Mouse (Mus musculus): Measurements from ENCODE around the gene Cnnm4. TPM values are rescaled to one million over a fixed set of nuclear protein-coding genes. Genes with fewer than 3 reads are reported as not detected.

Gene Cnnm4
- polyA plus RNA-seq, 1 experiment from 2014 or later: 13.8 TPM

DNA sequence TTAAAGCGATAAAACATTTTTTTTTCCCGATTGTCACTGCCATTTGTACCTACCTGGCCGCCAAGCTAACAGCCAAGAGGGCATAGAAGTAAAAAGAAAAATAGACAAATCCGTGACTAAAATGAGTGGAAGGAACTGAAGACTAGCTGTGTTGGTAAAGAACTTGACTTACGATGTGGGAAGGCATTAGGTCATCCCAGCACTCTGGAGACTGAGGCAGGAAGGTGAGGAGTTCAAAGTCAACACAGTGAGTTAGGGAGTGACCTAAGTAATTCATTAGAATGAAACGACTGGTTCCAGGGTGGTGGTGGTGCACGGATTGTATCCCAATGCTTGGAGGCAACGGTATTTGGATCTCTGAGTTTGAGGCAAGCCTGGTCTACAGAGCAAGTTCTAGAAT, 25.9 kb upstream of the Cnnm4 start:
- Histone ChIP-seq H3K27me3 (ENCODE audit: insufficient read depth, low read length) (no peaks in the 10 kb centered on the region), H3K27ac (ENCODE audit: low read length) (peak overlapping the region; percentile 59), H3K36me3 (ENCODE audit: insufficient read depth, low read length) (no peaks in the 10 kb centered on the region), H3K9ac (replicated peaks; ENCODE audit: low read length) (peak overlapping the region; percentile 27; the same call in 1 of the 2 replicates), H3K4me3 (ENCODE audit: low read length) (peak overlapping the region; percentile 84), H3K4me1 (ENCODE audit: insufficient read depth, low read length) (peaks cover 8% of the 10 kb centered on the region), H3K9me3 (ENCODE audit: low read length) (no peaks in the 10 kb centered on the region), H3K4me2 (replicated peaks; ENCODE audit: low read depth, low read length) (peak overlapping the region; percentile 38)
- WGBS: 30% methylated on average over 8 of the region's 8 CpGs
- ATAC-seq (ENCODE audit: low FRiP score, low TSS enrichment): peak; percentile 19; the same call in 1 of the 2 replicates

DNA sequence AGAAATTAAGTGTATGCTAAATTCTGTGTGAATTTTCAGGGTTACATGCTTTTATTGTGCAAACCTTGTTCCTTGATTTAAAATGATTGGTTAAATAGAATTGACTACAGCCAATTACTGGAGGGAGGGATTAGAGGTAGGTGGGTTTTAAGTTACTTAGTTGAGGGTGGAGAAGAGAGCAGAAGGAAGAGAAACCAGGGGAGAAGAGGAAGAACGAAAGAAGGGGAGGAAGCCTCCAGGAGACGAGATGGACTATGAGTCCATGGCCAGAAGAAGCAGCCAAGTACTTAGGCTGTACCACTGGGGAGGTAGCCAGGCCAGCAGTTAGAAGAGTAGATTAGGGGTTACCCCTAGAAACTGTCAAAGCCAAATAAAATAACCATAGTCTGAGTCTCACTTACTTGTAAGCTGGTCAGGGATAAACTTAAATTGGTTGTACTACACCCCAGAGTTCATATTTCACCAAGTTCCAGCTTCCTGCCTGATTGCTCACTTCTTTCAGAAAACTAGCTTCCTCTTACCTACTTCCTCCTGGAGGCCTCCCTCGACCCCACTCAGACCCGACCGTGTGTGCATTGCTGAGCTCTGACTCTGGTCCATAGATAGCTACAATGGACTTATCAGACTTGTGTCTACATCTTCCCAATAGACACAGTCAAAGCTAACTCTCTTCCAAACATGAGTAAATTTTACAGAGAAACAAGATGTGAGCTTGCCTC, 25.2 kb upstream of the Cnnm4 start:
- no peak for ATAC-seq (ENCODE audit: low FRiP score, low TSS enrichment)
- Histone ChIP-seq H3K4me3 (ENCODE audit: low read length) (no peak overlapping the region), H3K9me3 (ENCODE audit: low read length) (no peaks in the 10 kb centered on the region), H3K27ac (ENCODE audit: low read length) (no peak overlapping the region), H3K27me3 (ENCODE audit: insufficient read depth, low read length) (no peaks in the 10 kb centered on the region), H3K4me1 (ENCODE audit: insufficient read depth, low read length) (peaks cover 8% of the 10 kb centered on the region), H3K4me2 (replicated peaks; ENCODE audit: low read depth, low read length) (no peak overlapping the region), H3K36me3 (ENCODE audit: insufficient read depth, low read length) (no peaks in the 10 kb centered on the region), H3K9ac (replicated peaks; ENCODE audit: low read length) (no peak overlapping the region)
- WGBS: 87% methylated on average over 5 of the region's 5 CpGs

- ATAC-seq (ENCODE audit: low FRiP score, low TSS enrichment): no peak
- Histone ChIP-seq H3K4me3 (ENCODE audit: low read length) (no peak overlapping the region), H3K9me3 (ENCODE audit: low read length) (no peaks in the 10 kb centered on the region), H3K27me3 (ENCODE audit: insufficient read depth, low read length) (no peaks in the 10 kb centered on the region), H3K4me1 (ENCODE audit: insufficient read depth, low read length) (peaks cover 8% of the 10 kb centered on the region), H3K9ac (replicated peaks; ENCODE audit: low read length) (no peak overlapping the region), H3K4me2 (replicated peaks; ENCODE audit: low read depth, low read length) (no peak overlapping the region), H3K36me3 (ENCODE audit: insufficient read depth, low read length) (no peaks in the 10 kb centered on the region), H3K27ac (ENCODE audit: low read length) (no peak overlapping the region)
- 89% methylated on average over 5 of the region's 5 CpGs for WGBS
Observed at GRCm38 (mm10) chr1:36446841-36447240, 24.6 kb upstream of the Cnnm4 start.

- no peak overlapping the region for H3K4me2 ChIP-seq (replicated peaks; ENCODE audit: low read depth, low read length)
- no peak for ATAC-seq (ENCODE audit: low FRiP score, low TSS enrichment)
- H3K27me3 ChIP-seq (ENCODE audit: insufficient read depth, low read length): no peaks in the 10 kb centered on the region
- peaks cover 6% of the 10 kb centered on the region; the same call in 1 of the 2 replicates for H3K4me1 ChIP-seq (ENCODE audit: insufficient read depth, low read length)
- H3K4me3 ChIP-seq (ENCODE audit: low read length): no peak overlapping the region
- WGBS: 86% methylated on average over 6 of the region's 6 CpGs
- no peak overlapping the region for H3K9ac ChIP-seq (replicated peaks; ENCODE audit: low read length)
- no peak overlapping the region for H3K27ac ChIP-seq (ENCODE audit: low read length)
- H3K9me3 ChIP-seq (ENCODE audit: low read length): 0 out of 2 replicates have a peak, but pooled peaks cover 6% of the 10 kb centered on the region
- no peaks in the 10 kb centered on the region for H3K36me3 ChIP-seq (ENCODE audit: insufficient read depth, low read length)
Observed at GRCm38 (mm10) chr1:36454055-36454815, 17.2 kb upstream of the Cnnm4 start.

GRCm38 (mm10) chr1:36457388-36458014, 13.9 kb upstream of the Cnnm4 start:
- Histone ChIP-seq H3K27me3 (ENCODE audit: insufficient read depth, low read length) (no peaks in the 10 kb centered on the region), H3K4me3 (ENCODE audit: low read length) (no peak overlapping the region), H3K4me2 (replicated peaks; ENCODE audit: low read depth, low read length) (no peak overlapping the region), H3K9me3 (ENCODE audit: low read length) (0 out of 2 replicates have a peak, but pooled peaks cover 6% of the 10 kb centered on the region), H3K4me1 (ENCODE audit: insufficient read depth, low read length) (peaks cover 6% of the 10 kb centered on the region; the same call in 1 of the 2 replicates), H3K36me3 (ENCODE audit: insufficient read depth, low read length) (no peaks in the 10 kb centered on the region), H3K9ac (replicated peaks; ENCODE audit: low read length) (no peak overlapping the region), H3K27ac (ENCODE audit: low read length) (no peak overlapping the region)
- ATAC-seq (ENCODE audit: low FRiP score, low TSS enrichment): no peak
- WGBS: 32% methylated on average over 7 of the region's 7 CpGs

DNA sequence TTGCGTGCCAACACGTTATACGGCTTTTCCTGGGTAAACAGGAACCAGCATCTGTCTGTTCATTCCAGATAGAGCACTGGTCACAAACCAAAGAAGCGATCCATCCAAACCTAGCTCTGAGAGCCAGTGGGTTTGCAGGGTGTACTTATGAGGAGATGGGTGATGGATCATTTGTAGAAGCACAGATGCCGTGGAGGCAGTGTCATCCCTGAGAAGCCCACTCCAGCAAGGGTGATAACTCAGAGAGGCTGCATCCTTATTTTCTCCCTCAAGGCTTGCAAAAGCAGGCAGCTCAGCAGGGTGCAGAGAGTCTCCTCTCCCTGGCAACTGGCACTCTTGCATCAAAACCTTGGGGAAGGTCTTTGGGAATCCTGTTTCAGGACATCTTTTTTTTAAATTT, 13.3 kb upstream of the Cnnm4 start:
- Histone ChIP-seq H3K27me3 (ENCODE audit: insufficient read depth, low read length) (no peaks in the 10 kb centered on the region), H3K27ac (ENCODE audit: low read length) (no peak overlapping the region), H3K4me3 (ENCODE audit: low read length) (no peak overlapping the region), H3K4me1 (ENCODE audit: insufficient read depth, low read length) (peaks cover 6% of the 10 kb centered on the region; the same call in 1 of the 2 replicates), H3K9ac (replicated peaks; ENCODE audit: low read length) (no peak overlapping the region), H3K9me3 (ENCODE audit: low read length) (0 out of 2 replicates have a peak, but pooled peaks cover 6% of the 10 kb centered on the region), H3K36me3 (ENCODE audit: insufficient read depth, low read length) (no peaks in the 10 kb centered on the region), H3K4me2 (replicated peaks; ENCODE audit: low read depth, low read length) (no peak overlapping the region)
- no peak for ATAC-seq (ENCODE audit: low FRiP score, low TSS enrichment)
- WGBS: 79% methylated on average over 5 of the region's 5 CpGs

GRCm38 (mm10) chr1:36461829-36462228, 9.6 kb upstream of the Cnnm4 start:
- 39% methylated on average over 2 of the region's 2 CpGs for WGBS
- no peak overlapping the region for H3K4me2 ChIP-seq (replicated peaks; ENCODE audit: low read depth, low read length)
- peaks cover 6% of the 10 kb centered on the region; the same call in 1 of the 2 replicates for H3K4me1 ChIP-seq (ENCODE audit: insufficient read depth, low read length)
- H3K27ac ChIP-seq (ENCODE audit: low read length): no peak overlapping the region
- no peak overlapping the region for H3K9ac ChIP-seq (replicated peaks; ENCODE audit: low read length)
- ATAC-seq (ENCODE audit: low FRiP score, low TSS enrichment): no peak
- no peak overlapping the region for H3K4me3 ChIP-seq (ENCODE audit: low read length)
- H3K9me3 ChIP-seq (ENCODE audit: low read length): no peaks in the 10 kb centered on the region
- no peaks in the 10 kb centered on the region for H3K36me3 ChIP-seq (ENCODE audit: insufficient read depth, low read length)
- H3K27me3 ChIP-seq (ENCODE audit: insufficient read depth, low read length): no peaks in the 10 kb centered on the region

GRCm38 (mm10) chr1:36465641-36466160, 5.7 kb upstream of the Cnnm4 start:
- no peak for ATAC-seq (ENCODE audit: low FRiP score, low TSS enrichment)
- no peak overlapping the region for H3K9ac ChIP-seq (replicated peaks; ENCODE audit: low read length)
- 76% methylated on average over 4 of the region's 4 CpGs for WGBS
- no peaks in the 10 kb centered on the region for H3K36me3 ChIP-seq (ENCODE audit: insufficient read depth, low read length)
- H3K27me3 ChIP-seq (ENCODE audit: insufficient read depth, low read length): no peaks in the 10 kb centered on the region
- H3K27ac ChIP-seq (ENCODE audit: low read length): no peak overlapping the region
- no peak overlapping the region for H3K4me2 ChIP-seq (replicated peaks; ENCODE audit: low read depth, low read length)
- no peaks in the 10 kb centered on the region for H3K9me3 ChIP-seq (ENCODE audit: low read length)
- no peaks in the 10 kb centered on the region for H3K4me1 ChIP-seq (ENCODE audit: insufficient read depth, low read length)
- H3K4me3 ChIP-seq (ENCODE audit: low read length): no peak overlapping the region

DNA sequence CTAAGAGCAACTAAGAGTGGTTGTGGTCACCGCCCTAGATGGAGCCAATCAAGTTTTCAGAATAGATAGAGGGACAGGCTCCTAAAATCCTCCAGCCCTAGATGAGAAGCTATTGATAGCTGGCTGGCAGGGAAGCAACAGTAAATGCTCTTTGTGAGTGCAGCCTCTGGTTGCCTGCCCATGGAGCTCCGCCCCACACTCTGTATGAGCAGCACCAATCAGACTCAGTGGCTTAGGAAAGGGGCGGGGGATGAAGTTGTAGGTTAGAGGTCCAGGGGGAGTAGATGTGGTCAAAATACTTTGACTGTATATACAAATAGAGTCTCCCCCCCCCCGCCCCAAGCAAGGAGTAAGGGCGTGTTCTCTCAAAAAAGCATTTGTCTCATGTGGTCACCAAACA, 4.0 kb upstream of the Cnnm4 start:
- H3K27me3 ChIP-seq (ENCODE audit: insufficient read depth, low read length): no peaks in the 10 kb centered on the region
- H3K27ac ChIP-seq (ENCODE audit: low read length): no peak overlapping the region
- WGBS: 60% methylated on average over 5 of the region's 5 CpGs

More for the DNA sequence above, 4.0 kb upstream of the Cnnm4 start:
- H3K4me2 ChIP-seq (replicated peaks; ENCODE audit: low read depth, low read length): no peak overlapping the region
- no peaks in the 10 kb centered on the region for H3K9me3 ChIP-seq (ENCODE audit: low read length)
- H3K9ac ChIP-seq (replicated peaks; ENCODE audit: low read length): no peak overlapping the region
- H3K36me3 ChIP-seq (ENCODE audit: insufficient read depth, low read length): no peaks in the 10 kb centered on the region
- peaks cover 6% of the 10 kb centered on the region for H3K4me1 ChIP-seq (ENCODE audit: insufficient read depth, low read length)
- H3K4me3 ChIP-seq (ENCODE audit: low read length): no peak overlapping the region
- ATAC-seq (ENCODE audit: low FRiP score, low TSS enrichment): no peak

Data from kidney, embryonic 16.5 days (tissue).